Mouse (Mus musculus) midbrain, embryonic 16.5 days (tissue): ENCODE data around the gene Arhgef3. TPM values are rescaled to one million over a fixed set of nuclear protein-coding genes. Genes with fewer than 3 reads are reported as not detected.

Experiments used
- ATAC-seq: fragments of 200-750 bp; cut with Nextera tagmentation; 2 replicates; pipeline ENCODE4 v1.8.0; 2017; ENCODE audit warnings: moderate TSS enrichment
- H3K27ac ChIP-seq: fragments of 300-500 bp; sonication (generic); 2 replicates; pipeline ENCODE4 v1.5.1; 2014; ENCODE audit warnings: mild to moderate bottlenecking, low read length, mixed read lengths
- H3K27me3 ChIP-seq: fragments of 300-500 bp; sonication (generic); 2 replicates; pipeline ENCODE4 v1.6.1; 2014; ENCODE audit warnings: low read depth, low read length, mixed read lengths; ENCODE audit not compliant: control insufficient read depth, insufficient read depth
- H3K36me3 ChIP-seq: fragments of 300-500 bp; sonication (generic); 2 replicates; pipeline ENCODE4 v1.6.1; 2014; ENCODE audit warnings: mild to moderate bottlenecking, low read length, moderate library complexity, mixed read lengths; ENCODE audit not compliant: control insufficient read depth, insufficient read depth
- H3K4me1 ChIP-seq: fragments of 300-500 bp; sonication (generic); 2 replicates; pipeline ENCODE4 v1.6.1; 2014; ENCODE audit warnings: mild to moderate bottlenecking, low read length, mixed read lengths; ENCODE audit not compliant: control insufficient read depth, insufficient read depth
- H3K4me2 ChIP-seq: fragments of 300-500 bp; sonication (generic); 2 replicates; pipeline ENCODE4 v1.6.1; 2014; ENCODE audit warnings: mild to moderate bottlenecking, low read length, mixed read lengths
- H3K4me3 ChIP-seq: fragments of 300-500 bp; sonication (generic); 2 replicates; pipeline ENCODE4 v1.5.1; 2014; ENCODE audit warnings: low read depth, mild to moderate bottlenecking, low read length, moderate library complexity, mixed read lengths
- H3K9ac ChIP-seq: fragments of 300-500 bp; sonication (generic); 2 replicates; pipeline ENCODE4 v1.6.1; 2014; ENCODE audit warnings: low read depth, low read length, mixed read lengths
- H3K9me3 ChIP-seq: fragments of 300-500 bp; sonication (generic); replicated peaks from 2 replicates; pipeline ENCODE4 v1.6.1; 2014; ENCODE audit warnings: mild to moderate bottlenecking, low read length, mixed read lengths; ENCODE audit not compliant: control insufficient read depth, poor library complexity, severe bottlenecking
- WGBS: fragments of 180-500 bp; shearing (Covaris S2); extraction: QIAGEN DNeasy Blood & Tissue Kit; methylation state at CpG from one replicate; pipeline ENCODE4 v1.1.7; 2014; 5-methylcytosine and 5-hydroxymethylcytosine counted together
- polyA plus RNA-seq: library from polyadenylated mRNA; unstranded; fragments of >200 nt; fragmentation: Nextera tagmentation; extraction: Ambion mirVana; gene quantifications from 2 replicates; pipeline ENCODE4 v1.2.1, GENCODE M21; 2015

The Arhgef3 gene
- polyA plus RNA-seq, 1 experiment from 2014 or later = 10.8 TPM

GRCm38 (mm10) chr14:27175343-27175742 is 60.6 kb downstream of the Arhgef3 start:
- Histone ChIP-seq H3K27ac (no peak overlapping the region), H3K9me3 (no peaks in the 10 kb centered on the region), H3K36me3 (no peaks in the 10 kb centered on the region), H3K4me1 (no peaks in the 10 kb centered on the region), H3K27me3 (no peaks in the 10 kb centered on the region), H3K4me3 (no peak overlapping the region), H3K4me2 (no peak overlapping the region), H3K9ac (no peak overlapping the region)
- WGBS = 79% methylated on average over 11 of the region's 11 CpGs
- ATAC-seq = no peak

- H3K27me3 ChIP-seq = no peaks in the 10 kb centered on the region
- H3K36me3 ChIP-seq = no peaks in the 10 kb centered on the region
- H3K4me3 ChIP-seq = no peak overlapping the region
- ATAC-seq = no peak
- WGBS = 93% methylated on average over 8 of the region's 8 CpGs
- no peak overlapping the region for H3K9ac ChIP-seq
- no peak overlapping the region for H3K27ac ChIP-seq
- no peaks in the 10 kb centered on the region for H3K4me1 ChIP-seq
- no peaks in the 10 kb centered on the region for H3K9me3 ChIP-seq
- H3K4me2 ChIP-seq = no peak overlapping the region
Measured at GRCm38 (mm10) chr14:27177800-27178559, 63.3 kb downstream of the Arhgef3 start.

- no peak for ATAC-seq
- H3K9ac ChIP-seq = no peak overlapping the region
- H3K27me3 ChIP-seq = no peaks in the 10 kb centered on the region
- H3K4me2 ChIP-seq = no peak overlapping the region
- no peak overlapping the region for H3K27ac ChIP-seq
- no peaks in the 10 kb centered on the region for H3K36me3 ChIP-seq
- 74% methylated on average over 8 of the region's 8 CpGs for WGBS
- H3K4me3 ChIP-seq = no peak overlapping the region
- no peaks in the 10 kb centered on the region for H3K9me3 ChIP-seq
- H3K4me1 ChIP-seq = no peaks in the 10 kb centered on the region
Measured at GRCm38 (mm10) chr14:27178560-27178920, 63.8 kb downstream of the Arhgef3 start.

- ATAC-seq = no peak
- no peaks in the 10 kb centered on the region for H3K27me3 ChIP-seq
- 89% methylated on average over 7 of the region's 7 CpGs for WGBS
- H3K4me3 ChIP-seq = no peak overlapping the region
- H3K27ac ChIP-seq = no peak overlapping the region
- H3K36me3 ChIP-seq = no peaks in the 10 kb centered on the region
- no peak overlapping the region for H3K9ac ChIP-seq
- no peak overlapping the region for H3K4me2 ChIP-seq
- H3K4me1 ChIP-seq = no peaks in the 10 kb centered on the region
- H3K9me3 ChIP-seq = no peaks in the 10 kb centered on the region
Measured at GRCm38 (mm10) chr14:27179771-27180170, 65.1 kb downstream of the Arhgef3 start.

- H3K4me1 ChIP-seq = no peaks in the 10 kb centered on the region
- no peak overlapping the region for H3K9ac ChIP-seq
- no peak overlapping the region for H3K4me2 ChIP-seq
- H3K27me3 ChIP-seq = no peaks in the 10 kb centered on the region
- no peaks in the 10 kb centered on the region for H3K9me3 ChIP-seq
- no peak overlapping the region for H3K27ac ChIP-seq
- H3K36me3 ChIP-seq = no peaks in the 10 kb centered on the region
- H3K4me3 ChIP-seq = no peak overlapping the region
- WGBS = 77% methylated on average over 11 of the region's 11 CpGs
- ATAC-seq = no peak
Measured at GRCm38 (mm10) chr14:27182059-27182458, 67.4 kb downstream of the Arhgef3 start.

- ATAC-seq = 0 out of 2 replicates have a peak, but pooled peaks have one; percentile 14
- Histone ChIP-seq H3K36me3 (no peaks in the 10 kb centered on the region), H3K4me3 (no peak overlapping the region), H3K9me3 (no peaks in the 10 kb centered on the region), H3K4me2 (no peak overlapping the region), H3K27ac (no peak overlapping the region), H3K9ac (no peak overlapping the region), H3K27me3 (no peaks in the 10 kb centered on the region), H3K4me1 (no peaks in the 10 kb centered on the region)
- 77% methylated on average over 11 of the region's 11 CpGs for WGBS
Measured at GRCm38 (mm10) chr14:27182646-27183438, 68.1 kb downstream of the Arhgef3 start.

- ATAC-seq = no peak
- Histone ChIP-seq H3K27me3 (no peaks in the 10 kb centered on the region), H3K9me3 (no peaks in the 10 kb centered on the region), H3K4me1 (no peaks in the 10 kb centered on the region), H3K36me3 (no peaks in the 10 kb centered on the region), H3K4me2 (no peak overlapping the region), H3K9ac (no peak overlapping the region), H3K4me3 (no peak overlapping the region), H3K27ac (no peak overlapping the region)
- WGBS = 70% methylated on average over 16 of the region's 16 CpGs
Measured at GRCm38 (mm10) chr14:27183501-27184230, 69.0 kb downstream of the Arhgef3 start.

GRCm38 (mm10) chr14:27185902-27186301 is 71.2 kb downstream of the Arhgef3 start:
- H3K27ac ChIP-seq = no peak overlapping the region
- no peaks in the 10 kb centered on the region for H3K27me3 ChIP-seq
- no peaks in the 10 kb centered on the region for H3K9me3 ChIP-seq
- no peaks in the 10 kb centered on the region for H3K36me3 ChIP-seq
- H3K4me3 ChIP-seq = no peak overlapping the region
- H3K4me1 ChIP-seq = no peaks in the 10 kb centered on the region
- H3K4me2 ChIP-seq = no peak overlapping the region
- no peak for ATAC-seq
- 79% methylated on average over 5 of the region's 5 CpGs for WGBS
- no peak overlapping the region for H3K9ac ChIP-seq

- no peaks in the 10 kb centered on the region for H3K9me3 ChIP-seq
- no peaks in the 10 kb centered on the region for H3K36me3 ChIP-seq
- no peak overlapping the region for H3K27ac ChIP-seq
- H3K9ac ChIP-seq = no peak overlapping the region
- H3K27me3 ChIP-seq = no peaks in the 10 kb centered on the region
- H3K4me1 ChIP-seq = no peaks in the 10 kb centered on the region
- WGBS = 83% methylated on average over 4 of the region's 4 CpGs
- no peak overlapping the region for H3K4me3 ChIP-seq
- ATAC-seq = no peak
- no peak overlapping the region for H3K4me2 ChIP-seq
Measured at GRCm38 (mm10) chr14:27186596-27186995, 71.9 kb downstream of the Arhgef3 start.
